Mouse (Mus musculus) forebrain, embryonic 16.5 days (tissue): ENCODE data around the gene Calr4. TPM values are rescaled to one million over a fixed set of nuclear protein-coding genes. Genes with fewer than 3 reads are reported as not detected.

Source experiments
- ATAC-seq: fragments of 200-750 bp; cut with Nextera tagmentation; 2 replicates; pipeline ENCODE4 v1.8.0; 2017; ENCODE audit warnings: mild to moderate bottlenecking, moderate library complexity
- H3K27ac ChIP-seq: fragments of 300-500 bp; sonication (generic); 2 replicates; pipeline ENCODE4 v1.5.1; 2014; ENCODE audit warnings: low read length, control low read depth
- H3K27me3 ChIP-seq: fragments of 300-500 bp; sonication (generic); replicated peaks from 2 replicates; pipeline ENCODE4 v1.6.1; 2014; ENCODE audit warnings: low read length; ENCODE audit not compliant: control insufficient read depth, insufficient read depth
- H3K36me3 ChIP-seq: fragments of 300-500 bp; sonication (generic); 2 replicates; pipeline ENCODE4 v1.6.1; 2014; ENCODE audit not compliant: control insufficient read depth, insufficient read depth
- H3K4me1 ChIP-seq: fragments of 300-500 bp; sonication (generic); replicated peaks from 2 replicates; pipeline ENCODE4 v1.6.1; 2014; ENCODE audit warnings: low read length; ENCODE audit not compliant: control insufficient read depth, insufficient read depth
- H3K4me2 ChIP-seq: fragments of 300-500 bp; sonication (generic); 2 replicates; pipeline ENCODE4 v1.6.1; 2014; ENCODE audit warnings: mild to moderate bottlenecking, low read length, control low read depth
- H3K4me3 ChIP-seq: fragments of 300-500 bp; sonication (generic); replicated peaks from 2 replicates; pipeline ENCODE4 v1.5.1; 2014; ENCODE audit warnings: mild to moderate bottlenecking, low read length, control low read depth
- H3K9ac ChIP-seq: fragments of 300-500 bp; sonication (generic); replicated peaks from 2 replicates; pipeline ENCODE4 v1.6.1; 2014; ENCODE audit warnings: low read depth, low read length, control low read depth
- H3K9me3 ChIP-seq: fragments of 300-500 bp; sonication (generic); 2 replicates; pipeline ENCODE4 v1.6.1; 2016; ENCODE audit warnings: low read length; ENCODE audit not compliant: control insufficient read depth
- WGBS: fragments of 180-500 bp; shearing (Covaris S2); extraction: QIAGEN DNeasy Blood & Tissue Kit; methylation state at CpG from one replicate; pipeline ENCODE4 v1.1.7; 2014; 5-methylcytosine and 5-hydroxymethylcytosine counted together
- polyA plus RNA-seq: library from polyadenylated mRNA; unstranded; fragments of >200 nt; fragmentation: Nextera tagmentation; extraction: Ambion mirVana; gene quantifications from 2 replicates; pipeline ENCODE4 v1.2.1, GENCODE M21; 2015

Calr4 gene
- polyA plus RNA-seq = 0.44 and 0.51 TPM in 2 replicates

- Histone ChIP-seq H3K27me3 (no peaks in the 10 kb centered on the region), H3K27ac (no peak within 1 kb of the TSS), H3K9ac (no peak within 1 kb of the TSS), H3K4me3 (no peak within 1 kb of the TSS), H3K9me3 (no peaks in the 10 kb centered on the region), H3K36me3 (no peaks in the 10 kb centered on the region), H3K4me2 (no peak within 1 kb of the TSS), H3K4me1 (peaks cover 6% of the 10 kb centered on the region)
- WGBS = 79% methylated on average over 2 of the region's 2 CpGs
- no peak for ATAC-seq
Observed at GRCm38 (mm10) chr4:109234185-109234584, at the start of gene Calr4. TSS of gene Calr4 (plus strand) at chr4:109234485.

- 74% methylated on average over 8 of the region's 8 CpGs for WGBS
- Histone ChIP-seq H3K4me1 (peaks cover 10% of the 10 kb centered on the region), H3K9me3 (no peaks in the 10 kb centered on the region), H3K9ac (no peak overlapping the region), H3K4me2 (0 out of 2 replicates have a peak overlapping the region, but pooled peaks have one; percentile 11), H3K27ac (peak overlapping the region; percentile 60), H3K27me3 (no peaks in the 10 kb centered on the region), H3K4me3 (no peak overlapping the region), H3K36me3 (no peaks in the 10 kb centered on the region; the same call in 1 of the 2 replicates)
- ATAC-seq = peak; percentile 62; the same call in 1 of the 2 replicates
Observed at GRCm38 (mm10) chr4:109185616-109186405, 48.5 kb upstream of the Calr4 start.

- no peak overlapping the region for H3K9ac ChIP-seq
- no peaks in the 10 kb centered on the region for H3K9me3 ChIP-seq
- H3K27ac ChIP-seq = 0 out of 2 replicates have a peak overlapping the region, but pooled peaks have one; percentile 2
- ATAC-seq = no peak
- peaks cover 9% of the 10 kb centered on the region for H3K4me1 ChIP-seq
- no peak overlapping the region for H3K4me2 ChIP-seq
- no peaks in the 10 kb centered on the region for H3K27me3 ChIP-seq
- WGBS = 54% methylated on average over 10 of the region's 10 CpGs
- no peaks in the 10 kb centered on the region for H3K36me3 ChIP-seq
- H3K4me3 ChIP-seq = no peak overlapping the region
Observed at GRCm38 (mm10) chr4:109191598-109191997, 42.7 kb upstream of the Calr4 start.

GRCm38 (mm10) chr4:109193886-109194285 is 40.4 kb upstream of the Calr4 start:
- WGBS = 88% methylated on average over 5 of the region's 5 CpGs

GRCm38 (mm10) chr4:109195900-109196629 is 38.2 kb upstream of the Calr4 start:
- Histone ChIP-seq H3K36me3 (no peaks in the 10 kb centered on the region), H3K4me3 (no peak overlapping the region), H3K4me2 (no peak overlapping the region), H3K27me3 (no peaks in the 10 kb centered on the region), H3K9ac (no peak overlapping the region), H3K27ac (no peak overlapping the region), H3K4me1 (peaks cover 20% of the 10 kb centered on the region), H3K9me3 (no peaks in the 10 kb centered on the region)
- ATAC-seq = no peak
- WGBS = 86% methylated on average over 7 of the region's 7 CpGs

More at GRCm38 (mm10) chr4:109193886-109194285, 40.4 kb upstream of the Calr4 start:
- H3K4me2 ChIP-seq = no peak overlapping the region
- no peak for ATAC-seq
- H3K36me3 ChIP-seq = no peaks in the 10 kb centered on the region
- no peaks in the 10 kb centered on the region for H3K27me3 ChIP-seq
- no peak overlapping the region for H3K9ac ChIP-seq
- H3K27ac ChIP-seq = no peak overlapping the region
- no peak overlapping the region for H3K4me3 ChIP-seq
- H3K4me1 ChIP-seq = peaks cover 9% of the 10 kb centered on the region
- no peaks in the 10 kb centered on the region for H3K9me3 ChIP-seq

GRCm38 (mm10) chr4:109199069-109199468 is 35.2 kb upstream of the Calr4 start:
- WGBS = 95% methylated on average over 4 of the region's 4 CpGs
- no peak overlapping the region for H3K4me2 ChIP-seq
- H3K27me3 ChIP-seq = no peaks in the 10 kb centered on the region

GRCm38 (mm10) chr4:109201582-109202424 is 32.5 kb upstream of the Calr4 start, which contains the start of gene Osbpl9:
TSS of gene Osbpl9 (minus strand) at chr4:109202272.
- Histone ChIP-seq H3K9me3 (no peaks in the 10 kb centered on the region), H3K4me1 (peaks cover 17% of the 10 kb centered on the region), H3K9ac (peak within 1 kb of the TSS; percentile 83), H3K27ac (peak within 1 kb of the TSS; percentile 98), H3K4me2 (peak within 1 kb of the TSS; percentile 73), H3K27me3 (no peaks in the 10 kb centered on the region), H3K36me3 (no peaks in the 10 kb centered on the region), H3K4me3 (peak within 1 kb of the TSS; percentile 96)
- peak; percentile 97 for ATAC-seq
- WGBS = under 1% methylated on average over 59 of the region's 59 CpGs

More at GRCm38 (mm10) chr4:109199069-109199468, 35.2 kb upstream of the Calr4 start:
- ATAC-seq = no peak
- no peak overlapping the region for H3K9ac ChIP-seq
- no peak overlapping the region for H3K4me3 ChIP-seq
- no peaks in the 10 kb centered on the region for H3K9me3 ChIP-seq
- no peak overlapping the region for H3K27ac ChIP-seq
- no peaks in the 10 kb centered on the region for H3K36me3 ChIP-seq
- H3K4me1 ChIP-seq = peaks cover 17% of the 10 kb centered on the region

- H3K4me2 ChIP-seq = no peak overlapping the region
- no peak overlapping the region for H3K4me3 ChIP-seq
- H3K36me3 ChIP-seq = no peaks in the 10 kb centered on the region
- H3K4me1 ChIP-seq = peaks cover 17% of the 10 kb centered on the region
- 94% methylated on average over 1 of the region's 1 CpGs for WGBS
- no peak for ATAC-seq
- H3K27me3 ChIP-seq = no peaks in the 10 kb centered on the region
- no peaks in the 10 kb centered on the region for H3K9me3 ChIP-seq
- no peak overlapping the region for H3K9ac ChIP-seq
- H3K27ac ChIP-seq = no peak overlapping the region
Observed at GRCm38 (mm10) chr4:109203931-109204330, 30.4 kb upstream of the Calr4 start.
